Mouse (Mus musculus) spleen, adult 2 months (tissue): ENCODE data around the gene Naxd. TPM values are rescaled to one million over a fixed set of nuclear protein-coding genes. Genes with fewer than 3 reads are reported as not detected.

Source experiments
- DNase-seq, 2 experiments: peaks; one replicate each; pipeline versions ENCODE4 v3.0.0 to v3.0.0-alpha.2; 2012 to 2021; ENCODE audit warnings: low spot score in 2 of 2, low read depth in 1 of 2
- H3K27ac ChIP-seq: fragments of 200-500 bp; 2 replicates; pipeline ENCODE4 v1.5.1; 2012; ENCODE audit warnings: low read length, inconsistent platforms; ENCODE audit not compliant: insufficient read depth
- H3K27me3 ChIP-seq: fragments of 200-500 bp; 2 replicates; pipeline ENCODE4 v1.6.1; 2012; ENCODE audit warnings: mild to moderate bottlenecking, moderate library complexity, low read length, inconsistent platforms; ENCODE audit not compliant: control insufficient read depth, insufficient read depth
- H3K36me3 ChIP-seq: fragments of 200-500 bp; 2 replicates; pipeline ENCODE4 v1.6.1; 2012; ENCODE audit warnings: mild to moderate bottlenecking, low read length, inconsistent platforms; ENCODE audit not compliant: control insufficient read depth, insufficient read depth
- H3K4me1 ChIP-seq: fragments of 200-500 bp; 2 replicates; pipeline ENCODE4 v1.6.1; 2011; ENCODE audit warnings: inconsistent platforms; ENCODE audit not compliant: control insufficient read depth, insufficient read depth, insufficient read length
- H3K4me3 ChIP-seq: fragments of 200-500 bp; 2 replicates; pipeline ENCODE4 v1.5.1; 2011; ENCODE audit warnings: mild to moderate bottlenecking, inconsistent platforms; ENCODE audit not compliant: insufficient read depth, insufficient read length; ENCODE audit errors: extremely low read depth
- CTCF ChIP-seq: fragments of 200-500 bp; IDR thresholded peaks from 2 replicates; pipeline ENCODE4 v1.5.1; 2011; ENCODE audit warnings: mild to moderate bottlenecking, inconsistent platforms; ENCODE audit not compliant: insufficient read depth, insufficient read length, insufficient replicate concordance; ENCODE audit errors: extremely low read depth
- POLR2A ChIP-seq: fragments of 200-500 bp; IDR thresholded peaks from 2 replicates; pipeline ENCODE4 v1.6.1; 2011; ENCODE audit warnings: low read depth, low read length, inconsistent platforms
- WGBS: fragments of 180-500 bp; shearing (Covaris S2); methylation state at CpG from one replicate; pipeline ENCODE4 v1.1.7; 2018; 5-methylcytosine and 5-hydroxymethylcytosine counted together
- polyA plus RNA-seq: library from polyadenylated mRNA; depleted of rRNA; stranded (reverse); fragments of >200 nt; gene quantifications from 2 replicates; pipeline ENCODE4 v1.2.3, GENCODE M21; 2012

The Naxd gene
- polyA plus RNA-seq, 1 experiment: 61.6 TPM

- Histone ChIP-seq H3K4me1 (peaks cover 5% of the 10 kb centered on the region; the same call in 1 of the 2 replicates), H3K27ac (no peak overlapping the region), H3K27me3 (no peaks in the 10 kb centered on the region), H3K4me3 (no peak overlapping the region), H3K36me3 (no peaks in the 10 kb centered on the region)
- DNase-seq: no peak
- WGBS: 89% methylated on average over 12 of the region's 12 CpGs
- TF ChIP-seq CTCF (no peak), POLR2A (no peak)
Observed at GRCm38 (mm10) chr8:11454228-11454627, 43.1 kb upstream of the Naxd start.

GRCm38 (mm10) chr8:11457278-11457677 lies 40.0 kb upstream of the Naxd start:
- no peak for DNase-seq
- H3K27ac ChIP-seq: no peak overlapping the region
- TF ChIP-seq POLR2A: no peak
- TF ChIP-seq CTCF: no peak
- 85% methylated on average over 3 of the region's 3 CpGs for WGBS
- H3K27me3 ChIP-seq: no peaks in the 10 kb centered on the region
- no peaks in the 10 kb centered on the region for H3K36me3 ChIP-seq
- no peak overlapping the region for H3K4me3 ChIP-seq
- H3K4me1 ChIP-seq: peaks cover 14% of the 10 kb centered on the region; the same call in 1 of the 2 replicates

- no peak for TF ChIP-seq POLR2A
- no peak for TF ChIP-seq CTCF
- 60% methylated on average over 12 of the region's 12 CpGs for WGBS
- peak overlapping the region; percentile 46; the same call in 1 of the 2 replicates for H3K27ac ChIP-seq
- no peaks in the 10 kb centered on the region for H3K27me3 ChIP-seq
- H3K4me3 ChIP-seq: no peak overlapping the region
- peaks cover 16% of the 10 kb centered on the region; the same call in 1 of the 2 replicates for H3K4me1 ChIP-seq
- no peak for DNase-seq
- no peaks in the 10 kb centered on the region for H3K36me3 ChIP-seq
Observed at GRCm38 (mm10) chr8:11457981-11458836, 39.1 kb upstream of the Naxd start.

GRCm38 (mm10) chr8:11459016-11459415 lies 38.3 kb upstream of the Naxd start:
- no peak for DNase-seq
- TF ChIP-seq CTCF (no peak), POLR2A (no peak)
- H3K36me3 ChIP-seq: no peaks in the 10 kb centered on the region
- WGBS: 85% methylated on average over 5 of the region's 5 CpGs
- H3K27ac ChIP-seq: no peak overlapping the region
- peaks cover 22% of the 10 kb centered on the region; the same call in 1 of the 2 replicates for H3K4me1 ChIP-seq
- H3K27me3 ChIP-seq: no peaks in the 10 kb centered on the region
- no peak overlapping the region for H3K4me3 ChIP-seq

GRCm38 (mm10) chr8:11460934-11461333 lies 36.4 kb upstream of the Naxd start:
- TF ChIP-seq POLR2A (no peak), CTCF (no peak)
- H3K27me3 ChIP-seq: no peaks in the 10 kb centered on the region
- no peaks in the 10 kb centered on the region for H3K36me3 ChIP-seq
- H3K4me3 ChIP-seq: no peak overlapping the region
- peaks cover 28% of the 10 kb centered on the region; the same call in 1 of the 2 replicates for H3K4me1 ChIP-seq
- 27% methylated on average over 2 of the region's 2 CpGs for WGBS
- DNase-seq: peak in 1 of 2 experiments; percentile 60
- no peak overlapping the region for H3K27ac ChIP-seq

GRCm38 (mm10) chr8:11461847-11462246 lies 35.5 kb upstream of the Naxd start:
- H3K4me1 ChIP-seq: peaks cover 28% of the 10 kb centered on the region; the same call in 1 of the 2 replicates
- DNase-seq: no peak

GRCm38 (mm10) chr8:11462641-11463040 lies 34.7 kb upstream of the Naxd start:
- Histone ChIP-seq H3K27ac (no peak overlapping the region), H3K4me3 (no peak overlapping the region), H3K27me3 (no peaks in the 10 kb centered on the region), H3K36me3 (no peaks in the 10 kb centered on the region), H3K4me1 (peaks cover 28% of the 10 kb centered on the region; the same call in 1 of the 2 replicates)
- no peak for DNase-seq
- TF ChIP-seq CTCF (no peak), POLR2A (no peak)
- 90% methylated on average over 4 of the region's 4 CpGs for WGBS

More at GRCm38 (mm10) chr8:11461847-11462246, 35.5 kb upstream of the Naxd start:
- Histone ChIP-seq H3K4me3 (no peak overlapping the region), H3K27me3 (no peaks in the 10 kb centered on the region), H3K36me3 (no peaks in the 10 kb centered on the region), H3K27ac (peak overlapping the region; percentile 18; the same call in 1 of the 2 replicates)
- TF ChIP-seq CTCF (no peak), POLR2A (no peak)
- WGBS: 83% methylated on average over 2 of the region's 2 CpGs
